Mouse (Mus musculus) CD4-positive, CD25-positive, alpha-beta regulatory T cell, adult 2 months (primary cell): ENCODE results near the gene Smbd1.

Experiments used
- DNase-seq: peaks from one replicate; pipeline ENCODE4 v3.0.0-alpha.2; 2012; ENCODE audit warnings: low read depth, low spot score

Smbd1 gene

DNA sequence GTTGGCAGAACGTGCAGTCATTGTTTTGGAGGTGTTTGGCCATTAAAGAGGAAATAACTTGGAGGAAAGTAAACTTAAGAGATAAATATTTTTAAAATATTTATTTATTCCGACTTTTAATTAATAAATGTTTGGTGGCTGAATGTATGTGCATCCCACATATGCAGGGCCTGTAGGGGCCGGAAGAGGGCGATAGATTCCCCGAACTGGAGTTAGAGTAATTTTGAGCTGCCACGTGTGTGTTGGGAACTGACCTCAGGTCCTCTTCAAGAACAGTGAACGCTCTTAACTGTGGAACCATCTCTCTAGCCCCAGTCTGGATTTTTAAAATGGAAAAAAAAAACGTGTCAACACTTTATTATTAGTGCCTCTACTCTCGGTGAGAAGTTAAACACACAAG lies 3.1 kb upstream of the Smbd1 start:
- peak; percentile 30 for DNase-seq

DNA sequence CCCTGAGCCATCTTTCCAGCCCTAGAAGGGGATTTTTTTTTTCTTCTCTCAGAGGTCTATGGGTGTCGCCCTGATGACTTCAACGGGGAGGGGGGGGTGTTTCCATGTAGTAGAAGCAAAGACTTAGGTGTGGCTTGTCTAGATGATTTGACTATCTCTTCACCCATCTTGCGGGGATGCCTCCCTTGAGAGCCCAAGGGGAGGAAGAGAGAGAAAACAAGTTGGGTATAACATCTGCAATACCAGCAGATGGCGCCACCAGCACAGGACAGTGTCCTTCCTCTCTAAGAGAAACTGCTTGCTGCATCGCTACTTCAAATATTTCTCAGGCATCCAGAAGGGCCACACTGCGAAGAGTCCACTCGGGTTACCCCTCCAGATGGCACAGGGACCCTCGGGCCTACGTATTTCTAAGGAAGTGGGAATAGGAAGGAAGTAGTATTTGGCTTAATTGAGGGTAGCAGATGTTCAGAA lies 2.6 kb upstream of the Smbd1 start:
- peak; percentile 97 for DNase-seq

DNA sequence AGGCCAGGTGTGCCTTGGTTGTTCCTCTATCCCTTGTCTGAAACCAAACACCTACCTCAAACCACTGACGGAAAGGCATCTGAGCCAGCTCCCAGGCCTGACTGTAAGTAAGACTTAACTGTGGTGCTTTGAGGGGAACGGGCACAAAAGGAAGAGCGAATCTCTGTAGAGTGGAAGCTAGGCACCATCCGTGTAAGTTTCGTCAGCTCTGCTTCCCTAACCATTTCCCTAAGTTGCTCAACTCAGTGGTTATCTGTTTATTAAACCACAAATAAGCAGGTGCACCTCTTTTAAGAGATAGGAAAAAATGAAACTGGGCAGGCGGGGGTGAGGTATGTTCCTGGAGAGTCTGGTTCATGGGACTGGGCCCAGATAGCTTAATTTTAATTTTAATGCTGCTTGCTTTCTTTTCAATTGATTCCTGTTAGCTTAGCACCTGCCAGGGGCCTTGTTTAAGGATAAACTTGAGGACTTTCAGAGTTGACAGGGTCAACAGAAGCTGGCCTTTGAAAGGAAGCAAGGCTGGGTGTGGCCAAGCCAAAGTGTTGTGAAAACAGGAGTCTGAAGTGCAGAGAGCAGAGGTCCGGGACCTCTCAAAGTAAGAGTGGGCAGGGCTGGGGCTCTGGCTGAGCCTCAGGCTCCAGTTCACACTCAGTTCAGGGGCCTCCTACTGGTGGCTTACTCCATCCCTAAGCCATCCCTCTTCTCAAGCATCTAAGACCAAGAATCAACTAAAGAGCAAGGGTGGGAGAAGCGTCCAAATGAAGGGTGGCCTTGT lies 2.7 kb downstream of the Smbd1 start:
- no peak for DNase-seq

DNA sequence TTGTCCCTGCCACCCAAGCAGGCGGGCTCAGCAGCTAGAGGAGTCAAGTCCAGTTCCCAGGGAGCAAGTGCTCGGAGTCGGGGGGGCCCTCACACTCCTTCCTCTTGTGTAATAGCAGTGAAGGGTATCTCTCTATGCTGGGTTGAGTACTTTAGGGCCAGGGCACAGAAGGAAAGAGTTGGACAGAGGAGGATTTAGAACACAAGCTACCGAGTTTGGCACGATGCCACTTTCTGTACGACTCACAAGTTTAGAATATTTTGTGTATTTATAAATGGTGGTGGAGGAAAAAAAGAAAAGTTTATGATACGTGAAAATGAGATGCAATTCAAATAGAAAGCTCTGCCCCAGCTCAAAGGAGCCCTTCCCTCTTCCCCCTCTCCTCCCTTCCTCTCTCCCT lies 5.1 kb downstream of the Smbd1 start:
- no peak for DNase-seq

DNA sequence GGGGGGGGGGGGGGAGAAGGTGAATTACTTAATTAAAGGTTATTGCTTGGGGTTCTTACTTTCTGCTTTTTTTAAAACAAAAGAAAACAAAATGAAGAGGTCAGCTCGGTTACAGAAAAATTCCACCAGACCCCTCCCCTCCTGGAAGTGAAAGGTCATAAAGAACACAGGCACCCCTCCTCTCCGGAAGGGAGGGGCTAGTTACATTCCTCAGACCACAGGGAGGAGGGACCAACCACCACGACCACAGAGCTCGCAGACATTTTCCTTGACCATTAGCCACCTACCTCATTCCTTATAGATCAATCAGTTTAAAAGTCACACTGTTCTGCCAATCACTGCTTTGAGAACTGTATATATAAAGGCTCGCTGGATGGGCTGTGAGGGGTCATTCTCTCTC lies 6.4 kb downstream of the Smbd1 start:
- DNase-seq: no peak

DNA sequence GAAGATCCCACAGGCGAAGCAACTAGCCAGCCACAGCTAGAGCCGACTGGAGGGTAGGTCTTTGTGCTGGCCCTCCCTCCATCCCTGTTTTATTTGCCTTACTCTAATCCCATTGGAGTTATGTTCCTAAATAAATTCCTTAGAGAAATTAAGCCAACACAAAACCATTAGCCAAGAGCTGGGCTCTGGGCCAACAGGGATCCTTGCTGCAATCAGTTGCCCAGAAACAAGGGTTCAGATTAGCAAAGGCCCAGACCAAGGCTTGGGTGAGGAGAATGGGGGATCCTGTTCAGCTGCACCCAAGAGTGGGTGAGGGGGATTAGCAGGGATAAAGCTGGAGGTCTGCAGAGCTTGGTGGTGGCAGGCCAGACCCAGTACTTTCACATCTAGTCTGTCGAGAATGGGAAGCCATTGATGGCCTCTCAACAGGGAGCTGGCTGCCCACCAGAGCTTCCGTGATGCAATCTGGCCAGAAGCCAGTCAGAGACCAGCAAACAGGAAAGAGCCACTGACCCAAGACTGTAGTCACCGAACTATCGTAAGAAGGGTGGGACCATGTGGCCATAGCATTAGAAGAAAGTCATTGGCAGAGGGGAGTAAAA lies 6.9 kb downstream of the Smbd1 start:
- DNase-seq: no peak

DNA sequence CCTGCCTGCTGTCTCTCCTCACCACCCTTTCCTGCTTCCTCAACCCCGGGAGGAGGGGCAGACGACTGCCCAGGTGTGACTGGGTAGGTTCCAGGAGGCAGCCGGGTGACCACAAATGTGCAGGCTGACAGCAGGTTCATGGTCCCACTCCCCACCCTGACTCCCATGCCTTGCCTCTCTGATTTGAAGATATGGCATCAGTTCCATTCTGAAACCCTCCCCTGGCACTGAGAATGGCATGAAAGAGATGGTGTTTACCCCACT lies 12.9 kb downstream of the Smbd1 start, which contains the start of gene Muc20:
Muc20 (minus strand) TSS at position 10 of the 264 bp plus-strand sequence.
- DNase-seq: no peak

DNA sequence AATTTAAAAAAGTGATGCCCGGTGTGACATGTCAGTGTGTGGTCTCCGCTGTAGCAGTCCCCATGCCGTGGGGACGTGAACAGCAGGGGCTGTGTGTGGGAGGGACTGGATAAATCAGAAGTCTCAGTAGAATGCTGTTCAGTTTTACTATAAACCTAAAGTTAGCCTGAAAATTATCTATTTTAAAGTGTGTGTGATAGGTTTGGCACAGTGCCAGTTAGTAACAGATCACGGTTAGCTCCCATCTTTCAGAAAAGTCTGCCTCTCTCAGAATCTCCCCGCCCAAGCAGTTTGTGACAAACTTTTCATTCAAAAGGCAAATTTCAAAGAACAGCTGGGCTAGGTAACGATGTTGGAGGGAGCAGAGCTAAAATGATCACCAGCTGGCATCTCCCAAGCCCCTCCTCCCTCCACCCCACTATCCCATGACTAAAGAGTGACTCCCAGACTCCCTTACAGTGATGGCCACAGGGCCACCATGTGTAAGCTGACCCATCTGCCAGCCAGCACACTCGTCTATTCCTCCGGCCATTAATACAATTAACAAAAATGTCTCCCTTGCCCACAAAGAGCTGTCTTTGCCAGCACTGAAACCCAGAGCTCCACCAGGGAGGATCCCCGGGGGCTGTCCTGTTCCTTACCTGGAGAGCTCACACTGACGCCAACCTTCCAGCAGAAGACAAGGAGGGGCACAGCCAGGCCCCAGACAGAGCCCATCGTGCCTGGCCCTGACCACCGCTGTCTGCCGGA lies 13.4 kb downstream of the Smbd1 start:
- no peak for DNase-seq

DNA sequence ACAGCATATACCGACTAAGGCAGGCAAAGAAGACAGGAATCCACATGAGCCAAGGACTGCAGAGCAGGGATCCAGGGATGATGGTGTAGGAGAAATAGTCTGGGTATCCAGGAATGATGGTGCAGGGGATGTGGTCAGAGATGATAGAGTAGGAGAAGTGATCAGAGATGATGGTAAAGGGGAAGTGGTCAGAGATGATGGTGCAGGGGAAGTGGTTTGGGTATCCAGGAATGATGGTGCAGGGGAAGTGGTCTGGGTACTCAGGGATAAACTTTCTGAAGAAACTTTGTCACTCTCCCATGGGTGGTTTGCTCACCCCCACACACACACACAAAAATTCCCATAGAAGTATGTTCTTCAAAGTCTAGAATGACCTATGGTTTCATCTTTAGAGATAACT lies 15.1 kb downstream of the Smbd1 start:
- no peak for DNase-seq

DNA sequence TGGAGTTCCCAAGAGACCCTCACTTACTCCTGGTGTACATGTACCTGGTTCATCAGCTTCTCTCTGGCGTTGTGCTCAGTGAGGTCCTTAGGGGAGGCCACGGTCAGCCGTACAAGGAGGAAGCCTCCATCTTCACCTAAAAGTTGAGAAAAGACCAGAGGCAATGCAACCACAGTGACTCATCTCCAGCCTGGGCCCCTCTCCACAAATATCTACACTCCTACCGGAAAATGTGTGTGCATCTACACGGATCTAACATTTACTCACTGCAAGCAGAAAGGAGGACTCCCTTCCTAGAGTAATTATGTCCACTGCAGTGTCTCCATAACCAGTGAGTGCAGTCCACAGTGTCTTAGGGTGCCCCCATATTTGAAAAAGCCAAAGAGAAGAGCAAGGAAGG lies 20.2 kb downstream of the Smbd1 start:
- DNase-seq: no peak

DNA sequence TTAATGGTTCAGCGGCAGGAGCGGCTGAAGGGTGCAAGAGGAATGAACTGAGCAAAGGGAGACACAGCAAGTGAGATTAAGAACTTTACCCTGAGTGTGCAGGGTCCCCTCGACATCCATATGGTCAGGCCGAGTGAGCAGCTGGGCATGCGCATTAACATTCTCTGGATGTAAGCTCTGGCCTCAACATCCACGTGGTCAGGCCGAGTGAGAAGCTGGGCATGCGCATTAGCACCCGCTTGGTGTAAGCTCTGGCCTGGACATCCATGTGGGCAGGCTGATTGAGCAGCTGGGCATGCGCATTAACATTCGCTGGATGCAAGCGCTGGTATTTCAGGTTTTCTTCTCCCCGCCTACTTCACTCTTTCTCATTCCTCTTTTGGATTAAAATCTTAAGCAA lies 25.4 kb downstream of the Smbd1 start:
- DNase-seq: no peak

DNA sequence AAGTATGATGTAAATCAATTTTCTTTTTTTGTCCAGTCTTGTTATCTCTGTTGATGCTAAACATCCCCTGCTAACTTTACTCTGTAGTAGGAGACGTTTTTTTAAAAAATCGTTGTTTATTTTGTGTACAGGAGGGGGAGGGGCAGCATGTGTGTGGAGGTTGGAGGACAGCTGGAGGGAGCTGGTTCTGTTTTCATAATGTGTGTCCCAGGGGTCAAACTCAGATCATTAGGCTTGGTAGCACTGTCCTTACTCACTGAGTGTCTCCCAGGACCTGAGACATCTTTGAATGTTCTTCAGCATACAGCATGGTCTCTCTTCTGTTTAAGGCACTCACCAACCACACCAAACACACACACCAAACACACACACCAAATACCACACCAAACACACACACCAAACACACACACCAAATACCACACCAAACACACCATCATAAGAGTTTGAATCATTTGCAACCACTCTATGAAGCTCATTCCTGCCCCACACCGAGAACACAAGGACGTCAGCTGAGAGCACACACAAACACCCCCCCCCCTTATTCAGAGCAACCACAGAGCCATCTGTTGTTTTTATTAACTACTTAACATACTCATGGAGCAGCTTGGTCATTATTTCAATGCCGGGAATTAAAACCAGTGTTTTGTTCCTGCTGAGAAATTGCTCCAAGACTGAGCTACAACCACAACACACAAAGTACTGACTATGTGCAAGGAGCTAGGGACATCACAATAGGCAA lies 26.8 kb downstream of the Smbd1 start:
- DNase-seq: no peak

DNA sequence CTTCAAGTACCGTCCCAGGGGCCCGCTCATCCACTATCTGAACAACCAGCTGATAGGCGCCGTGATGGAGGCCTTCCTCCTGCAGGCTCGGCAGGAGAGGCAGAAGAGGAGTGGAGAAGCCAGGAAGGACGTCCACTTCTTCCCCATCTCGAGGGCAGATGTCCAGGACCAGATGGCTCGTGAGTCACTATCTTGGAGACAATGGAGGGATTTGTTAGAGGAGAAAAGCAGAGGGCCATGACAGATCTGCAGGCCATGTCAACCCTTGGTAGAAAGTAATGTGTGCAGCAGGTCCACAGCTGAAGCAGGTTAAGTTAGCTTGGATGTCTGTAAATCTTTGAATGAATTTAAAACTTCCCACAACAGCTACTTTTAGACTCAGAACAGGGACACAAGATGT lies 31.3 kb downstream of the Smbd1 start:
- DNase-seq: no peak

DNA sequence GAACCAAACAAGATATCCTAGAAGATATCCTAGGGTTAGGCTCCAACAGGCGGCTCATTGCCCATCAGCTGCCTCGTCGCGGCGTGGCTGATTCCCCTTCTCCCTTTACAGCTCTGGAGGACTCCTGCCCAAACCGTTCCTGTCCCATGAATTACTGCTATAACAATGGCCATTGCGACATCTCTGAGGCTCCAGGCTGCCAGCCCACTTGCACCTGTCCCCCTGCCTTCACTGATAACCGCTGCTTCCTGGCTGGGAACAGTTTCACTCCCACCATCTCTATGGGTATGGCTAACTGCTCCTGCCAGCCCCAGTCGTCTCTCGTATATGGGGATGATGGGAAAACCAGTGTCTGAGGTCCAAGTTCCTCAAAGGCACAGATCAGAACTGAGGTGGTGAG lies 33.6 kb downstream of the Smbd1 start:
- DNase-seq: no peak

DNA sequence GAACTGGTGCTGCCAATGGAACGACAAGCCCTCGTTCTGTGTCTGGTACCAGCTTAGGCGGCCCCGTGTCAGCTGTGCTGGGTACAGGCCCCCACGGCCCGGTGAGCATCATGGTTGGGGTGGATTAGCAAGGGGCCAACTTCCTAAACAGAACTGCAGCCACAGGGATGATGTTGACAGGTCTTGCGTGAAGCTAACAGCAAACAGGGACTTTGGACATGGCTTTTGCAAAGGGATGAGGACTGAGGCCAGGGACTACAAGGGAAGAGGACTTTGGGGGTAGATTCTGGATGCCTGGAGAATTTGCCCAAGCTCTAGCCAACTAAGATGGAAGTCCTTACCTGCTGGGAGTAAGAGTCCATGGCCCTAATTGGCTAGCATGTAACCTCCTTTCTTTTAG lies 43.4 kb downstream of the Smbd1 start:
- DNase-seq: no peak

DNA sequence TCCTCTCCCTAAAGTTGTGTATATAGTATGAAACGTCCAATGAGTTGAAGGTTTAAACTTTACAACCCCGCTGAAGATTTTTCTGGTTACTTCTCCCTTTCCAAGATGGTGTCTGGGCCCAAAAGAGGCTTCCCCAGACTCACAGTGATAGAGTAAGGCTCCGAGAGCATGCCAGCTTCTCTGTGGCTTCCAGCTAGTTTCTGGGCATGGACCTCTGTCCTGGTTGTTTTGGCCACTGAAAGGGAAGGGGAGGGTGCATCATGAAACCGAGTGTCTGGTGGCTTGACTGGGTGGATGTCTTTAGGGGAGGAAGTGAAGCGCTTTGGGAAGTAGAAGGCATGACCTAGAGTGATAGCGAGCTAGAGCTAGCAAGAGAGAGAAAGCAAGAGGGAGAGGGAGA lies 45.3 kb downstream of the Smbd1 start:
- DNase-seq: no peak

DNA sequence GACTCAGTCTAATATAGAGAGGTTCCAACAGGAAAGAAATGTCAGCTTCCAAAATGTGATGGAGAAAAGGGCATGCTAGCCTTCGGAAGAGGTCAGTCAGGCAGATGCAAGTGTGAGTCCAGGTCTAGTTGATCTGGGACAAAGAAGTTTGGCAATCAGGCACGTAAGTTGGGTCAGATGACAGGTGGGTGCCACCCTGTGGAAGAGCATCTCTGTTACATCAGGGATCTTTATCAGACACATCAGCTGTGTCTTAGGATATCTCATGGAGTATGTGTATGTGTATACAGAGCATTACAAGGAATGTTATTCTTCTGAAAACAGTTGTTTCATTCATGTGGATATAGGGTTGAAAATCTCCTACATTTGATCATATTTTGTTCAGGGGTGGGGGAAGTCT lies 45.7 kb downstream of the Smbd1 start:
- DNase-seq: no peak
